Comparison of ENCODE assay signal across 8 mouse cellular contexts in the genomic region with DNA sequence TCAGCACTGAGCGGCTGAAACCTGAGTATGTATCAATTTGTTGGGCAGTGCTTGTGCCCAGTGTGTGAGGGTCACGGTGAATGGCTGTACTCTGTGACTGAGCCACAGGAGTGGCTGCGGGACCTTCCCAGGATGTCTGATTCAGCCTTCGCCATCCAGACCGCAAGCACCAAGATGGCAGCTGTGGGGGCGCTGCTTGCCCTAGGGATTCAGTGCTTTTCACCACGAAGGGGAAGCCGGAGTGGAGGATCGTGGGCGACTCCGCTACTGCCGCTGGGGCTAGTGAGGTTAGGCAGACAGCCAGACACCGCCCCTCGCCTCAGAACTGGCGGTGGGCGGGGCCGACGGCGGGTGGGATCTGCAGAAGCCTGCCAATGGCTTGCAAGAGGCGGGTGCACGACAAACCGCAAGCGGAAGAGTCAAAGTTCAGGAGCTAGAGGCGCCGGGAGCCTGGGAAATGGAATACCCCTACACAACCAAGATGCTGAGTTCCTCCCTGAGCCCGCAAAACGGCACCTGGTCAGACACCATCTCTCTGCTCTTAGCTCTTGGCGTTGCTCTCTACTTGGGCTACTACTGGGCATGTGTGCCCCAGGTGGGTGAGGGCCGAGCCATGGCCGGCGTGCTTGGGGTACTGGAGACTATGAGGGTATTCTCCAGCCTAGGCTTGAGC. TPM values are rescaled to one million over a fixed set of nuclear protein-coding genes. Genes with fewer than 3 reads are reported as not detected.
A peak's percentile ranks its signal among the peaks of the same experiment; 100 is the strongest.
DNase-seq lines count a peak whose midpoint lies in the region; ATAC-seq and TF ChIP-seq lines count a peak whose summit lies in the region.

No protein-coding gene starts in this region.

- peak; percentile 83 for ATAC-seq in embryonic facial prominence, embryonic 13.5 days (ENCODE audit: insufficient number of reproducible peaks, insufficient read depth, low FRiP score, low TSS enrichment, low read depth)
- ATAC-seq in limb, embryonic 12.5 days (ENCODE audit: insufficient number of reproducible peaks, insufficient read depth, low FRiP score, low TSS enrichment, low read depth): peak; percentile 86
- peak; percentile 83 for ATAC-seq in midbrain, embryonic 14.5 days (ENCODE audit: low FRiP score, low TSS enrichment)

- under 1% methylated on average over 31 of the region's 31 CpGs for WGBS in embryonic facial prominence, embryonic 13.5 days
- WGBS in heart, adult 2 months: under 1% methylated on average over 31 of the region's 31 CpGs
- under 1% methylated on average over 31 of the region's 31 CpGs for WGBS in kidney, adult 2 months
- under 1% methylated on average over 29 of the region's 31 CpGs for WGBS in limb, embryonic 12.5 days
- WGBS in midbrain, embryonic 14.5 days: under 1% methylated on average over 31 of the region's 31 CpGs

- no peaks in the 10 kb centered on the region for H3K9me3 ChIP-seq in embryonic facial prominence, embryonic 13.5 days
- no peaks in the 10 kb centered on the region for H3K9me3 ChIP-seq in limb, embryonic 12.5 days
- H3K9me3 ChIP-seq in midbrain, embryonic 14.5 days (ENCODE audit: control insufficient read depth, low read length): no peaks in the 10 kb centered on the region

- H3K4me2 ChIP-seq in embryonic facial prominence, embryonic 13.5 days: peak overlapping the region; percentile 89
- peak overlapping the region; percentile 84 for H3K4me2 ChIP-seq in limb, embryonic 12.5 days
- peak overlapping the region; percentile 84 for H3K4me2 ChIP-seq in midbrain, embryonic 14.5 days (ENCODE audit: low read length)

- peaks cover 28% of the 10 kb centered on the region for H3K4me1 ChIP-seq in embryonic facial prominence, embryonic 13.5 days
- peaks cover 10% of the 10 kb centered on the region for H3K4me1 ChIP-seq in heart, adult 2 months (ENCODE audit: control insufficient read depth, insufficient read depth, low read length)
- peaks cover 18% of the 10 kb centered on the region for H3K4me1 ChIP-seq in kidney, adult 2 months (ENCODE audit: control insufficient read depth, insufficient read depth, low read length)
- peaks cover 23% of the 10 kb centered on the region for H3K4me1 ChIP-seq in limb, embryonic 12.5 days (replicated peaks)
- peaks cover 12% of the 10 kb centered on the region for H3K4me1 ChIP-seq in midbrain, embryonic 14.5 days (ENCODE audit: control insufficient read depth, insufficient read depth, low read length)

- H3K79me2 ChIP-seq in heart, adult 2 months (replicated peaks; ENCODE audit: control insufficient read depth, insufficient read depth, low read length): no peaks in the 10 kb centered on the region

- peaks cover 16% of the 10 kb centered on the region for H3K27me3 ChIP-seq in embryonic facial prominence, embryonic 13.5 days
- H3K27me3 ChIP-seq in heart, adult 2 months (ENCODE audit: control insufficient read depth, insufficient read depth, low read length): no peaks in the 10 kb centered on the region
- no peaks in the 10 kb centered on the region for H3K27me3 ChIP-seq in kidney, adult 2 months (replicated peaks; ENCODE audit: control insufficient read depth, insufficient read depth, low read length)
- peaks cover 14% of the 10 kb centered on the region for H3K27me3 ChIP-seq in limb, embryonic 12.5 days
- H3K27me3 ChIP-seq in midbrain, embryonic 14.5 days (ENCODE audit: control insufficient read depth, insufficient read depth, low read length): no peaks in the 10 kb centered on the region

- 0 out of 2 replicates have a peak, but pooled peaks have one; percentile 50 for TF ChIP-seq EP300 in heart, adult 2 months (IDR thresholded peaks at IDR 0.05; ENCODE audit: insufficient read depth, low read depth, low read length)

- peak; percentile 90 for TF ChIP-seq POLR2A in heart, adult 2 months (IDR thresholded peaks at IDR 0.05; ENCODE audit: insufficient read depth, low read depth, low read length)
- TF ChIP-seq POLR2A in kidney, adult 2 months (IDR thresholded peaks at IDR 0.05; ENCODE audit: low read depth, low read length): peak; percentile 59

- H3K27ac ChIP-seq in embryonic facial prominence, embryonic 13.5 days: peak overlapping the region; percentile 83
- H3K27ac ChIP-seq in heart, adult 2 months: peak overlapping the region; percentile 82
- peak overlapping the region; percentile 88 for H3K27ac ChIP-seq in kidney, adult 2 months (ENCODE audit: insufficient read depth, low read depth, low read length)
- peak overlapping the region; percentile 79 for H3K27ac ChIP-seq in limb, embryonic 12.5 days
- H3K27ac ChIP-seq in midbrain, embryonic 14.5 days (replicated peaks; ENCODE audit: low read depth, low read length): peak overlapping the region; percentile 73

- H3K4me3 ChIP-seq in embryonic facial prominence, embryonic 13.5 days: peak overlapping the region; percentile 56
- peak overlapping the region; percentile 64 for H3K4me3 ChIP-seq in heart, adult 2 months
- peak overlapping the region; percentile 97 for H3K4me3 ChIP-seq in kidney, adult 2 months (ENCODE audit: insufficient read depth, low read depth, low read length)
- peak overlapping the region; percentile 54 for H3K4me3 ChIP-seq in limb, embryonic 12.5 days (replicated peaks)
- H3K4me3 ChIP-seq in midbrain, embryonic 14.5 days (replicated peaks; ENCODE audit: low read depth, low read length): peak overlapping the region; percentile 46

- DNase-seq in 416B (ENCODE audit: low read depth): peak; percentile 96
- DNase-seq in adrenal gland, postnatal 4 days (ENCODE audit: low spot score in 2 of 2): peak; percentile 72 to 83
- DNase-seq in heart, adult 2 months: peak; percentile 95
- DNase-seq in kidney, adult 2 months: peak; percentile 97
- DNase-seq in midbrain, embryonic 14.5 days: peak; percentile 92
- peak; percentile 84 to 91 for DNase-seq in spleen, adult 18-20 months

- TF ChIP-seq CTCF in heart, adult 2 months (IDR thresholded peaks at IDR 0.05): peak; percentile 35
- TF ChIP-seq CTCF in kidney, adult 2 months (conservative IDR thresholded peaks at IDR 0.05; ENCODE audit: insufficient read depth, insufficient read length, low read depth, low read length): no peak

- peaks cover 30% of the 10 kb centered on the region for H3K36me3 ChIP-seq in embryonic facial prominence, embryonic 13.5 days
- H3K36me3 ChIP-seq in heart, adult 2 months (ENCODE audit: control insufficient read depth, insufficient read depth, low read length): no peaks in the 10 kb centered on the region
- no peaks in the 10 kb centered on the region; the same call in 1 of the 2 replicates for H3K36me3 ChIP-seq in kidney, adult 2 months (ENCODE audit: control insufficient read depth, insufficient read depth, low read length)
- H3K36me3 ChIP-seq in limb, embryonic 12.5 days: peaks cover 35% of the 10 kb centered on the region
- H3K36me3 ChIP-seq in midbrain, embryonic 14.5 days (ENCODE audit: control insufficient read depth, insufficient read depth, low read length): peaks cover 30% of the 10 kb centered on the region

- H3K9ac ChIP-seq in embryonic facial prominence, embryonic 13.5 days: peak overlapping the region; percentile 61
- H3K9ac ChIP-seq in heart, adult 2 months (ENCODE audit: low read depth, low read length): peak overlapping the region; percentile 85
- peak overlapping the region; percentile 65 for H3K9ac ChIP-seq in limb, embryonic 12.5 days (replicated peaks)
- H3K9ac ChIP-seq in midbrain, embryonic 14.5 days (replicated peaks; ENCODE audit: low read length): peak overlapping the region; percentile 59

- intact Hi-C loops in heart, adult 2 months (cut with DNase I): no loop called here

RNA-seq across cellular contexts. Expression of gene Cgref1, which starts 4.4 kb away (rescaled TPM):
- total RNA-seq in adrenal gland, postnatal 4 days (2021): 1 to 10 TPM; 3.5 to 6.0 TPM
- polyA plus RNA-seq in embryonic facial prominence, embryonic 13.5 days (2015; fragmentation: Nextera tagmentation; extraction: Ambion mirVana): 8.2 and 11.5 TPM in 2 replicates
- under 1 TPM; 0.30 to 0.73 TPM for total RNA-seq in heart, adult 2 months (2021)
- 1.2 and 2.0 TPM in 2 replicates for polyA plus RNA-seq in heart, adult 2 months (2012; rRNA removed)
- polyA plus RNA-seq in kidney, adult 2 months (2012; rRNA removed): 387 and 411 TPM in 2 replicates
- polyA plus RNA-seq in limb, embryonic 12.5 days (2016; fragmentation: Nextera tagmentation; extraction: Ambion mirVana): 4.1 and 4.4 TPM in 2 replicates
- polyA plus RNA-seq in midbrain, embryonic 14.5 days (2014; fragmentation: Nextera tagmentation; extraction: Ambion mirVana): 43.0 and 55.3 TPM in 2 replicates

RNA-seq across cellular contexts. Expression of gene Preb, which starts 10.4 kb away (rescaled TPM):
- total RNA-seq in adrenal gland, postnatal 4 days (2021): 100 to 1,000 TPM; 131 to 135 TPM
- 132 and 133 TPM in 2 replicates for polyA plus RNA-seq in embryonic facial prominence, embryonic 13.5 days (2015; fragmentation: Nextera tagmentation; extraction: Ambion mirVana)
- 10 to 100 TPM; 80.3 to 84.6 TPM for total RNA-seq in heart, adult 2 months (2021)
- polyA plus RNA-seq in heart, adult 2 months (2012; rRNA removed): 166 and 189 TPM in 2 replicates
- polyA plus RNA-seq in kidney, adult 2 months (2012; rRNA removed): 346 and 372 TPM in 2 replicates
- polyA plus RNA-seq in limb, embryonic 12.5 days (2016; fragmentation: Nextera tagmentation; extraction: Ambion mirVana): 132 and 133 TPM in 2 replicates
- 82.6 and 94.7 TPM in 2 replicates for polyA plus RNA-seq in midbrain, embryonic 14.5 days (2014; fragmentation: Nextera tagmentation; extraction: Ambion mirVana)

RNA-seq across cellular contexts. Expression of gene Tcf23, which starts 18.7 kb away (rescaled TPM):
- total RNA-seq in adrenal gland, postnatal 4 days (2021): under 1 TPM; 0.81 to 0.85 TPM
- polyA plus RNA-seq in embryonic facial prominence, embryonic 13.5 days (2015; fragmentation: Nextera tagmentation; extraction: Ambion mirVana): 0.08 TPM in 1 of 2 replicates, not detected in the other
- total RNA-seq in heart, adult 2 months (2021): 1 to 10 TPM; 1.6 TPM
- 0.44 and 0.57 TPM in 2 replicates for polyA plus RNA-seq in heart, adult 2 months (2012; rRNA removed)
- polyA plus RNA-seq in kidney, adult 2 months (2012; rRNA removed): 0.16 and 0.22 TPM in 2 replicates
- polyA plus RNA-seq in limb, embryonic 12.5 days (2016; fragmentation: Nextera tagmentation; extraction: Ambion mirVana): not detected in 2 replicates
- 0.08 TPM in 2 replicates for polyA plus RNA-seq in midbrain, embryonic 14.5 days (2014; fragmentation: Nextera tagmentation; extraction: Ambion mirVana)

RNA-seq across cellular contexts. Expression of gene Khk, which starts 28.6 kb away (rescaled TPM):
- total RNA-seq in adrenal gland, postnatal 4 days (2021): 10 to 100 TPM; 57.2 to 64.8 TPM
- polyA plus RNA-seq in embryonic facial prominence, embryonic 13.5 days (2015; fragmentation: Nextera tagmentation; extraction: Ambion mirVana): 17.4 and 17.8 TPM in 2 replicates
- 10 to 100 TPM; 22.6 to 29.6 TPM for total RNA-seq in heart, adult 2 months (2021)
- 31.8 and 40.9 TPM in 2 replicates for polyA plus RNA-seq in heart, adult 2 months (2012; rRNA removed)
- 1,147 and 1,266 TPM in 2 replicates for polyA plus RNA-seq in kidney, adult 2 months (2012; rRNA removed)
- 11.7 and 14.6 TPM in 2 replicates for polyA plus RNA-seq in limb, embryonic 12.5 days (2016; fragmentation: Nextera tagmentation; extraction: Ambion mirVana)
- 7.0 and 7.4 TPM in 2 replicates for polyA plus RNA-seq in midbrain, embryonic 14.5 days (2014; fragmentation: Nextera tagmentation; extraction: Ambion mirVana)

RNA-seq across cellular contexts. Expression of gene Emilin1, which starts 36.6 kb away (rescaled TPM):
- 100 to 1,000 TPM; 100 to 114 TPM for total RNA-seq in adrenal gland, postnatal 4 days (2021)
- polyA plus RNA-seq in embryonic facial prominence, embryonic 13.5 days (2015; fragmentation: Nextera tagmentation; extraction: Ambion mirVana): 199 and 251 TPM in 2 replicates
- 10 to 100 TPM; 21.2 to 21.3 TPM for total RNA-seq in heart, adult 2 months (2021)
- 30.6 and 31.3 TPM in 2 replicates for polyA plus RNA-seq in heart, adult 2 months (2012; rRNA removed)
- polyA plus RNA-seq in kidney, adult 2 months (2012; rRNA removed): 55.6 and 63.8 TPM in 2 replicates
- 221 and 225 TPM in 2 replicates for polyA plus RNA-seq in limb, embryonic 12.5 days (2016; fragmentation: Nextera tagmentation; extraction: Ambion mirVana)
- 3.7 and 11.2 TPM in 2 replicates for polyA plus RNA-seq in midbrain, embryonic 14.5 days (2014; fragmentation: Nextera tagmentation; extraction: Ambion mirVana)

Comparison
In these comparisons a context has a peak if more than half of its experiments do, and no peak if none do; other contexts are left out.
1. Peak in every context shown above with its lines: DNase-seq, ATAC-seq, H3K4me3 ChIP-seq and H3K27ac ChIP-seq.
2. H3K4me3 ChIP-seq: peak in every context shown above with its lines; median percentile 97 in kidney, adult 2 months; 64 in heart, adult 2 months; 56 in embryonic facial prominence, embryonic 13.5 days; 54 in limb, embryonic 12.5 days; 46 in midbrain, embryonic 14.5 days.